Mouse (Mus musculus): ENCODE measurements at regions not wholly inside any gene's neighbourhood (a gene's known extent, or its start where the extent isn't known, plus 50 kb on each side); places are given as distances from the start of the nearest gene placed in this dataset.

DNA sequence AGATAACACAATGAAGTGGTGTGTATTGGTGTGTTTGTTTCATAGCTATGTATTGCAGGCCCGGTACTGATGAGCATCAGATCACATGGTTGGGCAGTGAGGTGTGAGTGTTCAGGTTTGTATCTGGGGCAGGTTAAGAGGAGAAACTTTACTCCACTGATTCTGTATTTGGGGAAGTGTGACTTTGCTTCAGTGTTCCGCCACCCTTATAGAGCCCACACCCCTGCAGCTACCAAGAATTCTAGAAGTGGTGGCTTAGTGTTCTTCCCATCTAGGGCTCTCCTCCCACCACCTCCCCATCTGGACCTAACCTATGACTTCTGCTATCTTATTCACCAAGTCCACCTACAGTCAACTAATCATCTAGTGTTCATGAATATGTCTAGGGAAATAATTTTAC, 160.4 kb upstream of the Zeb2 start:
- TF ChIP-seq CHD2 (IDR thresholded peaks at IDR 0.05; ENCODE audit: low read depth, low read length) (no peak), HCFC1 (IDR thresholded peaks at IDR 0.05; ENCODE audit: borderline replicate concordance, insufficient read depth, low read length) (no peak), ZNF384 (IDR thresholded peaks at IDR 0.05; ENCODE audit: low read depth, low read length) (no peak), ZC3H11A (IDR thresholded peaks at IDR 0.05; ENCODE audit: borderline replicate concordance, low read depth, low read length) (no peak)

All from ES-E14 (cell line).